Mouse (Mus musculus) ES-Bruce4 (cell line): Measurements from ENCODE around the gene Apoh.

Source experiments
- CTCF ChIP-seq: IDR thresholded peaks from one replicate; pipeline ENCODE4 v1.8.1; 2011; ENCODE audit warnings: low read depth, low read length
- POLR2A ChIP-seq: IDR thresholded peaks from one replicate; pipeline ENCODE4 v1.8.1; 2011; ENCODE audit warnings: low read length; ENCODE audit not compliant: insufficient read depth

DNA sequence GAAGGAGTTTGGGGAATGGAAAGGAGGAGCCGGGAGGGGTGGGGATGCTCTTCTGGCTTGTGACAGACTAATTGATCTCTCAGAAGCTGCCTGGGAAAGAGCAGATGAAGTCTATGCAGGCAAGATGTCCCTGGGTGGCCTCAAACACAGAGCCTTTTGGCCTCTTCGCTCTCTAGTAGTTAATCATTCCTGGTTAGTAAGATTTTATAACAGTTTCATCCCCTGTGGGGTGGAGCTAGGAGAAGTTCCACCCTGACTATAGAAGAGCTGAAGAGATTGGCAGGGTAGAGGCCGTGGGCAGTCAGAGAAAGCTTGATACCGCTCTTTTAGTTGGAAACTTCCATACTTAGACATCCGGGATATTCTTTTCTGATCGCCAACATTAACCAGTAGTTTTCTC lies 15.8 kb downstream of the Apoh start:
- no peak for TF ChIP-seq POLR2A
- TF ChIP-seq CTCF, result no peak
